8 mouse cellular contexts compared by ENCODE assay signal in genomic region chr13:42916194-42917033, GRCm38 (mm10).
A peak's percentile ranks its signal among the peaks of the same experiment; 100 is the strongest.
DNase-seq lines count a peak whose midpoint lies in the region; ATAC-seq and TF ChIP-seq lines count a peak whose summit lies in the region.

No protein-coding gene starts in this region.

- peak overlapping the region; percentile 87 for H3K4me2 ChIP-seq in forebrain, postnatal 0 days (ENCODE audit: low read depth)
- H3K4me2 ChIP-seq in hindbrain, embryonic 11.5 days (replicated peaks; ENCODE audit: low read depth, low read length): peak overlapping the region; percentile 100

- H3K9me3 ChIP-seq in forebrain, postnatal 0 days (ENCODE audit: low read length): no peaks in the 10 kb centered on the region
- no peaks in the 10 kb centered on the region for H3K9me3 ChIP-seq in hindbrain, embryonic 11.5 days (ENCODE audit: control insufficient read depth, low read length)

- WGBS in cerebellum, adult 2 months: under 1% methylated on average over 69 of the region's 74 CpGs
- under 1% methylated on average over 73 of the region's 74 CpGs for WGBS in forebrain, postnatal 0 days
- WGBS in hindbrain, embryonic 11.5 days: under 1% methylated on average over 56 of the region's 74 CpGs

- peak overlapping the region; percentile 99 for H3K4me3 ChIP-seq in cerebellum, adult 2 months (replicated peaks; ENCODE audit: insufficient read depth, low read depth, low read length)
- peak overlapping the region; percentile 48 for H3K4me3 ChIP-seq in forebrain, postnatal 0 days (ENCODE audit: low read depth, low read length)
- H3K4me3 ChIP-seq in hindbrain, embryonic 11.5 days (ENCODE audit: low read depth, low read length): peak overlapping the region; percentile 62

- H3K27me3 ChIP-seq in cerebellum, adult 2 months (ENCODE audit: control insufficient read depth, insufficient read depth, low read length): no peaks in the 10 kb centered on the region
- no peaks in the 10 kb centered on the region for H3K27me3 ChIP-seq in forebrain, postnatal 0 days (ENCODE audit: insufficient read depth, low read length)
- H3K27me3 ChIP-seq in hindbrain, embryonic 11.5 days (ENCODE audit: control insufficient read depth, insufficient read depth, low read length): no peaks in the 10 kb centered on the region; the same call in none of the 2 replicates

- H3K9ac ChIP-seq in forebrain, postnatal 0 days: peak overlapping the region; percentile 61
- H3K9ac ChIP-seq in hindbrain, embryonic 11.5 days (ENCODE audit: low read depth, low read length): peak overlapping the region; percentile 59

- no peak for TF ChIP-seq CTCF in cerebellum, adult 2 months (IDR thresholded peaks at IDR 0.05; ENCODE audit: borderline replicate concordance, insufficient read depth, low read depth, low read length)
- TF ChIP-seq CTCF in forebrain, postnatal 0 days (IDR thresholded peaks at IDR 0.05; ENCODE audit: low read depth): 0 out of 2 replicates have a peak, but pooled peaks have one; percentile 2

- TF ChIP-seq POLR2A in cerebellum, adult 2 months (IDR thresholded peaks at IDR 0.05; ENCODE audit: borderline replicate concordance, insufficient read depth, low read length): no peak

- H3K27ac ChIP-seq in cerebellum, adult 2 months (ENCODE audit: insufficient read depth, low read length): peak overlapping the region; percentile 72
- peak overlapping the region; percentile 68 for H3K27ac ChIP-seq in forebrain, postnatal 0 days (ENCODE audit: low read depth, low read length)
- H3K27ac ChIP-seq in hindbrain, embryonic 11.5 days (ENCODE audit: low read depth, low read length): no peak overlapping the region

- H3K36me3 ChIP-seq in forebrain, postnatal 0 days (ENCODE audit: insufficient read depth): no peaks in the 10 kb centered on the region
- no peaks in the 10 kb centered on the region for H3K36me3 ChIP-seq in hindbrain, embryonic 11.5 days (ENCODE audit: control insufficient read depth, insufficient read depth, low read length)

- peak; percentile 65 for ATAC-seq in forebrain, postnatal 0 days
- peak; percentile 59 for ATAC-seq in hindbrain, embryonic 11.5 days (ENCODE audit: low FRiP score)

- peak; percentile 57 for DNase-seq in ZHBTc4 (ENCODE audit: low read depth, low spot score)
- peak; percentile 74 to 77 for DNase-seq in cerebellum, adult 2 months
- peak; percentile 74 for DNase-seq in forebrain, postnatal 0 days
- DNase-seq in hindbrain, embryonic 11.5 days (ENCODE audit: low spot score): peak; percentile 54
- peak; percentile 69 to 72 for DNase-seq in layer of hippocampus, postnatal 36 days
- peak; percentile 60 for DNase-seq in lung, postnatal 14 days
- DNase-seq in right cerebral cortex, postnatal 36 days (ENCODE audit: low spot score in 2 of 2): peak; percentile 53 to 67
- DNase-seq in thymus, postnatal 14 days: no peak

- H3K4me1 ChIP-seq in cerebellum, adult 2 months (ENCODE audit: control insufficient read depth, insufficient read depth, low read length): peaks cover 7% of the 10 kb centered on the region; the same call in 1 of the 2 replicates
- H3K4me1 ChIP-seq in forebrain, postnatal 0 days (ENCODE audit: insufficient read depth): peaks cover 9% of the 10 kb centered on the region
- peaks cover 2% of the 10 kb centered on the region; the same call in 1 of the 2 replicates for H3K4me1 ChIP-seq in hindbrain, embryonic 11.5 days (replicated peaks; ENCODE audit: control insufficient read depth, insufficient read depth, low read length)

Comparison
In these comparisons a context has a peak if more than half of its experiments do, and no peak if none do; other contexts are left out.
1. H3K4me3 ChIP-seq: peak in every context shown above with its lines; median percentile 99 in cerebellum, adult 2 months; 62 in hindbrain, embryonic 11.5 days; 48 in forebrain, postnatal 0 days.